Mouse (Mus musculus) liver, adult 2 months (tissue): ENCODE measurements around the gene Tgfbr2. TPM values are rescaled to one million over a fixed set of nuclear protein-coding genes. Genes with fewer than 3 reads are reported as not detected.

Experiments
- DNase-seq: peaks from one replicate; pipeline ENCODE4 v3.0.0-alpha.2; 2011; ENCODE audit warnings: low read depth, low spot score; ENCODE audit errors: extremely low read depth
- H3K27ac ChIP-seq: fragments of 200-500 bp; replicated peaks from 2 replicates; pipeline ENCODE4 v1.5.1; 2012; ENCODE audit warnings: low read depth, mild to moderate bottlenecking, control low read depth, inconsistent platforms, low read length; ENCODE audit not compliant: insufficient read depth
- H3K27me3 ChIP-seq: fragments of 200-500 bp; 2 replicates; pipeline ENCODE4 v1.6.1; 2012; ENCODE audit warnings: mild to moderate bottlenecking, moderate library complexity, low read length, inconsistent platforms; ENCODE audit not compliant: control insufficient read depth, insufficient read depth
- H3K36me3 ChIP-seq: fragments of 200-500 bp; 2 replicates; pipeline ENCODE4 v1.6.1; 2012; ENCODE audit warnings: low read length, inconsistent platforms; ENCODE audit not compliant: control insufficient read depth, insufficient read depth
- H3K4me1 ChIP-seq: fragments of 200-500 bp; 2 replicates; pipeline ENCODE4 v1.6.1; 2011; ENCODE audit warnings: low read length; ENCODE audit not compliant: control insufficient read depth, insufficient read depth
- H3K4me3 ChIP-seq: fragments of 200-500 bp; 2 replicates; pipeline ENCODE4 v1.5.1; 2011; ENCODE audit warnings: low read depth, mild to moderate bottlenecking, control low read depth, low read length, moderate library complexity; ENCODE audit not compliant: insufficient read depth
- H3K79me2 ChIP-seq: fragments of 200-500 bp; 2 replicates; pipeline ENCODE4 v1.6.1; 2012; ENCODE audit warnings: inconsistent platforms, mild to moderate bottlenecking, low read length, moderate library complexity; ENCODE audit not compliant: control insufficient read depth, insufficient read depth
- H3K9ac ChIP-seq: fragments of 200-500 bp; 2 replicates; pipeline ENCODE4 v1.6.1; 2012; ENCODE audit warnings: low read depth, mild to moderate bottlenecking, control low read depth, inconsistent platforms, low read length
- CTCF ChIP-seq: fragments of 200-500 bp; IDR thresholded peaks from 2 replicates; pipeline ENCODE4 v1.5.1; 2011; ENCODE audit warnings: low read depth, low read length, control low read depth
- POLR2A ChIP-seq: fragments of 200-500 bp; IDR thresholded peaks from 2 replicates; pipeline ENCODE4 v1.6.1; 2011; ENCODE audit warnings: low read length, control low read depth; ENCODE audit not compliant: insufficient read depth; ENCODE audit errors: extremely low read depth
- WGBS: fragments of 180-500 bp; shearing (Covaris S2); methylation state at CpG from one replicate; pipeline ENCODE4 v1.1.7; 2018; 5-methylcytosine and 5-hydroxymethylcytosine counted together
- polyA plus RNA-seq: library from polyadenylated mRNA; depleted of rRNA; stranded (reverse); fragments of >200 nt; gene quantifications from 2 replicates; pipeline ENCODE4 v1.2.3, GENCODE M21; 2012
- total RNA-seq: library from RNA; depleted of rRNA; stranded (reverse); fragments of >200 nt; gene quantifications from 2 replicates; pipeline ENCODE4 v1.2.3, GENCODE M21; 2014

The Tgfbr2 gene
- total and polyA plus RNA-seq, 2 experiments = 8.2 to 8.3 TPM

DNA sequence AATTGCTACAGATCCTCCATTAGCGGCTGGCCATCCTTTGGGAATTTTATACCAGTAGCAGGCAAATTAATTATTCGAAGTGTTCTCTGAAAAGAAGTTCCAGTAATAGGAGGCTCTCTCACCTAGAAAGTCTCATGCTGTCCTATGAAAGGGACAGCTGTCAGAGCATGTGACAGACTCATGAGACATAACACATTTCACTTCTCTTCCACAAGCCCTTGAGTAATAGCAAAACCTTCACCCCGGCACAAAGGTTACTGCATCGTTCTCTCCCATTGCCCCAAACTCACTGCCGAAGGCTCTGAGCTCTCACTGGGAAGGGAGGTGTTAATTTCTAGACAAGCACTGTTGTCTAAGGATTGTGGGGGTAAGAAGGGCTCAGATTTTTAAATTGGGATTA, 38.3 kb downstream of the Tgfbr2 start:
- no peak overlapping the region for H3K4me3 ChIP-seq
- no peaks in the 10 kb centered on the region for H3K36me3 ChIP-seq
- H3K4me1 ChIP-seq = peaks cover 29% of the 10 kb centered on the region
- peak overlapping the region; percentile 20; the same call in 1 of the 2 replicates for H3K27ac ChIP-seq
- DNase-seq = peak; percentile 69
- WGBS = 38% methylated on average over 5 of the region's 5 CpGs
- H3K27me3 ChIP-seq = no peaks in the 10 kb centered on the region
- peaks cover 8% of the 10 kb centered on the region; the same call in 1 of the 2 replicates for H3K79me2 ChIP-seq
- H3K9ac ChIP-seq = no peak overlapping the region
- TF ChIP-seq POLR2A (no peak), CTCF (no peak)

GRCm38 (mm10) chr9:116136146-116136545, 39.0 kb downstream of the Tgfbr2 start:
- H3K36me3 ChIP-seq = peaks cover 3% of the 10 kb centered on the region; the same call in 1 of the 2 replicates
- H3K4me1 ChIP-seq = peaks cover 29% of the 10 kb centered on the region
- 43% methylated on average over 6 of the region's 6 CpGs for WGBS
- no peak overlapping the region for H3K9ac ChIP-seq
- peak overlapping the region; percentile 20; the same call in 1 of the 2 replicates for H3K27ac ChIP-seq
- no peaks in the 10 kb centered on the region for H3K27me3 ChIP-seq
- DNase-seq = no peak
- TF ChIP-seq CTCF (no peak), POLR2A (no peak)
- H3K4me3 ChIP-seq = no peak overlapping the region
- H3K79me2 ChIP-seq = peaks cover 8% of the 10 kb centered on the region; the same call in 1 of the 2 replicates

- H3K79me2 ChIP-seq = peaks cover 8% of the 10 kb centered on the region; the same call in 1 of the 2 replicates
- WGBS = 94% methylated on average over 2 of the region's 2 CpGs
- H3K9ac ChIP-seq = no peak overlapping the region
- peaks cover 29% of the 10 kb centered on the region for H3K4me1 ChIP-seq
- no peak overlapping the region for H3K4me3 ChIP-seq
- TF ChIP-seq POLR2A (no peak), CTCF (no peak)
- no peaks in the 10 kb centered on the region for H3K27me3 ChIP-seq
- DNase-seq = no peak
- H3K36me3 ChIP-seq = peaks cover 17% of the 10 kb centered on the region
- no peak overlapping the region for H3K27ac ChIP-seq
These were observed 40.7 kb downstream of the Tgfbr2 start for GRCm38 (mm10) chr9:116134488-116134887.

- no peak overlapping the region for H3K4me3 ChIP-seq
- peaks cover 29% of the 10 kb centered on the region for H3K4me1 ChIP-seq
- H3K36me3 ChIP-seq = peaks cover 20% of the 10 kb centered on the region
- no peak overlapping the region for H3K27ac ChIP-seq
- WGBS = 89% methylated on average over 6 of the region's 6 CpGs
- DNase-seq = no peak
- H3K27me3 ChIP-seq = no peaks in the 10 kb centered on the region
- TF ChIP-seq CTCF (no peak), POLR2A (no peak)
- peaks cover 8% of the 10 kb centered on the region; the same call in 1 of the 2 replicates for H3K79me2 ChIP-seq
- H3K9ac ChIP-seq = no peak overlapping the region
These were observed 41.7 kb downstream of the Tgfbr2 start for GRCm38 (mm10) chr9:116133312-116133980.

GRCm38 (mm10) chr9:116128886-116129285, 46.3 kb downstream of the Tgfbr2 start:
- no peak for DNase-seq
- Histone ChIP-seq H3K27me3 (no peaks in the 10 kb centered on the region), H3K79me2 (no peaks in the 10 kb centered on the region; the same call in 1 of the 2 replicates), H3K27ac (no peak overlapping the region), H3K4me1 (no peaks in the 10 kb centered on the region), H3K36me3 (peaks cover 41% of the 10 kb centered on the region), H3K4me3 (no peak overlapping the region), H3K9ac (no peak overlapping the region)
- TF ChIP-seq CTCF (no peak), POLR2A (no peak)
- 93% methylated on average over 3 of the region's 3 CpGs for WGBS

GRCm38 (mm10) chr9:116128311-116128710, 46.8 kb downstream of the Tgfbr2 start:
- Histone ChIP-seq H3K4me3 (no peak overlapping the region), H3K9ac (no peak overlapping the region), H3K4me1 (no peaks in the 10 kb centered on the region), H3K27ac (no peak overlapping the region), H3K36me3 (peaks cover 41% of the 10 kb centered on the region), H3K27me3 (no peaks in the 10 kb centered on the region), H3K79me2 (no peaks in the 10 kb centered on the region; the same call in 1 of the 2 replicates)
- WGBS = 96% methylated on average over 2 of the region's 2 CpGs
- TF ChIP-seq CTCF (no peak), POLR2A (no peak)
- DNase-seq = no peak
